Mouse (Mus musculus) ES-Bruce4 (cell line): ENCODE results near the gene Cryba4.

Experiments used
- CTCF ChIP-seq: IDR thresholded peaks from one replicate; pipeline ENCODE4 v1.8.1; 2011; ENCODE audit warnings: low read depth, low read length
- EP300 ChIP-seq: IDR thresholded peaks from 2 replicates; pipeline ENCODE4 v1.6.1; 2011; ENCODE audit warnings: low read depth, low read length; ENCODE audit not compliant: insufficient read depth

- no peak for TF ChIP-seq CTCF
- TF ChIP-seq EP300, result no peak
These were observed 40.1 kb upstream of the Cryba4 start for GRCm38 (mm10) chr5:112292343-112292980.
